Mouse (Mus musculus): ENCODE measurements around the gene Erbin.
A peak's percentile ranks its signal among the peaks of the same experiment; 100 is the strongest.

Gene Erbin

GRCm38 (mm10) chr13:103920261-103920932 is at the start of gene Erbin:
Gene Erbin, minus strand, starts transcription at chr13:103920514.
- no peak for DNase-seq (ENCODE audit: low read depth, low spot score)

- DNase-seq (ENCODE audit: low read depth, low spot score): no peak
Measured at GRCm38 (mm10) chr13:103969912-103970311, 49.6 kb upstream of the Erbin start.

- DNase-seq (ENCODE audit: low read depth, low spot score): no peak
Measured at GRCm38 (mm10) chr13:103967987-103968386, 47.7 kb upstream of the Erbin start.

- no peak for DNase-seq (ENCODE audit: low read depth, low spot score)
Measured at GRCm38 (mm10) chr13:103966696-103967215, 46.4 kb upstream of the Erbin start.

- no peak for DNase-seq (ENCODE audit: low read depth, low spot score)
Measured at GRCm38 (mm10) chr13:103965187-103965586, 44.9 kb upstream of the Erbin start.

GRCm38 (mm10) chr13:103963094-103963493 is 42.8 kb upstream of the Erbin start:
- no peak for DNase-seq (ENCODE audit: low read depth, low spot score)

- DNase-seq (ENCODE audit: low read depth, low spot score): no peak
Measured at GRCm38 (mm10) chr13:103959841-103960240, 39.5 kb upstream of the Erbin start.

GRCm38 (mm10) chr13:103958607-103959123 is 38.4 kb upstream of the Erbin start:
- no peak for DNase-seq (ENCODE audit: low read depth, low spot score)

GRCm38 (mm10) chr13:103957175-103957940 is 37.0 kb upstream of the Erbin start:
- DNase-seq (ENCODE audit: low read depth, low spot score): no peak

- no peak for DNase-seq (ENCODE audit: low read depth, low spot score)
Measured at GRCm38 (mm10) chr13:103955652-103956051, 35.3 kb upstream of the Erbin start.

GRCm38 (mm10) chr13:103951393-103951792 is 31.1 kb upstream of the Erbin start:
- DNase-seq (ENCODE audit: low read depth, low spot score): no peak

GRCm38 (mm10) chr13:103940796-103941195 is 20.5 kb upstream of the Erbin start:
- DNase-seq (ENCODE audit: low read depth, low spot score): no peak

- no peak for DNase-seq (ENCODE audit: low read depth, low spot score)
Measured at GRCm38 (mm10) chr13:103924586-103924985, 4.3 kb upstream of the Erbin start.

- no peak for DNase-seq (ENCODE audit: low read depth, low spot score)
Measured at GRCm38 (mm10) chr13:103923402-103924065, 3.2 kb upstream of the Erbin start.

GRCm38 (mm10) chr13:103921831-103922380 is 1.6 kb upstream of the Erbin start:
- DNase-seq (ENCODE audit: low read depth, low spot score): no peak

GRCm38 (mm10) chr13:103920933-103921830 is 868 bp upstream of the Erbin start:
- peak; percentile 47 for DNase-seq (ENCODE audit: low read depth, low spot score)

GRCm38 (mm10) chr13:103919956-103920260 is 406 bp downstream of the Erbin start:
- DNase-seq (ENCODE audit: low read depth, low spot score): no peak

GRCm38 (mm10) chr13:103919234-103919955 is 919 bp downstream of the Erbin start:
- DNase-seq (ENCODE audit: low read depth, low spot score): no peak

- no peak for DNase-seq (ENCODE audit: low read depth, low spot score)
Measured at GRCm38 (mm10) chr13:103918432-103918831, 1.9 kb downstream of the Erbin start.

GRCm38 (mm10) chr13:103914114-103914736 is 6.1 kb downstream of the Erbin start:
- no peak for DNase-seq (ENCODE audit: low read depth, low spot score)
